Mouse (Mus musculus) mouse embryonic stem cell (cell line): ENCODE data around the gene C730034F03Rik.

Experiments
- in situ Hi-C, 2 experiments: fragments of 300-500 bp; cut with MboI; formaldehyde crosslinking; loops; 1 replicate in 1 of 2; 3 replicates in 1 of 2; pipeline ENCODE4 v1.14.3; 2019 to 2020; ENCODE audit warnings: low sequenced_read_pairs in 2 of 2, low pct_unique_long_range_greater_than_20kb in 1 of 2, mixed read lengths in 1 of 2; ENCODE audit not compliant: unreplicated experiment in 1 of 2

Gene C730034F03Rik

GRCm38 (mm10) chr15:89468577-89468976 lies 39.2 kb downstream of the C730034F03Rik start:
- in situ Hi-C loops = no loop called here

- in situ Hi-C loops = no loop called here
Measured at GRCm38 (mm10) chr15:89471476-89471875, 42.1 kb downstream of the C730034F03Rik start.

- in situ Hi-C loops = no loop called here
Measured at GRCm38 (mm10) chr15:89473370-89473769, 44.0 kb downstream of the C730034F03Rik start.

GRCm38 (mm10) chr15:89473921-89474320 lies 44.5 kb downstream of the C730034F03Rik start:
- in situ Hi-C loops = no loop called here

GRCm38 (mm10) chr15:89474596-89475292 lies 45.4 kb downstream of the C730034F03Rik start:
- in situ Hi-C loops = no loop called here

GRCm38 (mm10) chr15:89475293-89475600 lies 45.9 kb downstream of the C730034F03Rik start:
- in situ Hi-C loops = no loop called here

GRCm38 (mm10) chr15:89475611-89476474 lies 46.5 kb downstream of the C730034F03Rik start:
- in situ Hi-C loops = no loop called here

GRCm38 (mm10) chr15:89476475-89476815 lies 47.1 kb downstream of the C730034F03Rik start:
- in situ Hi-C loops = no loop called here

- in situ Hi-C loops = no loop called here
Measured at GRCm38 (mm10) chr15:89477091-89477491, 47.7 kb downstream of the C730034F03Rik start, which contains the start of gene Arsa. Gene Arsa (minus strand): TSS chr15:89477425.

- in situ Hi-C loops = no loop called here
Measured at GRCm38 (mm10) chr15:89477806-89478205, 48.4 kb downstream of the C730034F03Rik start.

GRCm38 (mm10) chr15:89478622-89479021 lies 49.2 kb downstream of the C730034F03Rik start:
- in situ Hi-C loops = no loop called here
